8 mouse cellular contexts compared by ENCODE assay signal in genomic region chr8:122194396-122194795, GRCm38 (mm10).
DNase-seq lines count a peak whose midpoint lies in the region; ATAC-seq and TF ChIP-seq lines count a peak whose summit lies in the region.

No protein-coding gene starts in this region.

- no peak overlapping the region for H3K27ac ChIP-seq in kidney, postnatal 0 days

- 41% methylated on average over 8 of the region's 8 CpGs for WGBS in kidney, postnatal 0 days

- no peaks in the 10 kb centered on the region for H3K36me3 ChIP-seq in kidney, postnatal 0 days (ENCODE audit: insufficient read depth, low read length)

- H3K9ac ChIP-seq in kidney, postnatal 0 days (ENCODE audit: low read depth, low read length), result no peak overlapping the region

- H3K4me2 ChIP-seq in kidney, postnatal 0 days (ENCODE audit: low read length), result no peak overlapping the region

- intact Hi-C loops in gastrocnemius, postnatal 14 days (cut with DNase I; ENCODE audit: low total_unique reads), result no loop called here

- no peaks in the 10 kb centered on the region for H3K27me3 ChIP-seq in kidney, postnatal 0 days (ENCODE audit: insufficient read depth, low read length)

- no peaks in the 10 kb centered on the region for H3K9me3 ChIP-seq in kidney, postnatal 0 days (replicated peaks; ENCODE audit: low read length)

- no peaks in the 10 kb centered on the region for H3K4me1 ChIP-seq in kidney, postnatal 0 days (replicated peaks; ENCODE audit: insufficient read depth, low read length)

- no peak for TF ChIP-seq CTCF in kidney, postnatal 0 days (IDR thresholded peaks at IDR 0.05; ENCODE audit: low read depth)

- no peak overlapping the region for H3K4me3 ChIP-seq in kidney, postnatal 0 days (replicated peaks; ENCODE audit: low read depth, low read length)

- no peak for ATAC-seq in kidney, postnatal 0 days (replicated peaks; ENCODE audit: low FRiP score, low read depth)

- DNase-seq in layer of hippocampus, adult 11-12 months (ENCODE audit: low spot score), result peak; percentile 19
- no peak for DNase-seq in layer of hippocampus, adult 9-11 months
- peak; percentile 47 for DNase-seq in Muller cell, postnatal 12 days (ENCODE audit: inconsistent ontology term)
- peak; percentile 83 for DNase-seq in gastrocnemius, postnatal 14 days
- DNase-seq in kidney, postnatal 0 days (ENCODE audit: low spot score), result peak; percentile 70
- no peak for DNase-seq in yolk sac, embryonic 10.5 days (ENCODE audit: low spot score)
- no peak for DNase-seq in thymus, postnatal 10 days (ENCODE audit: low spot score in 2 of 2)
- no peak for DNase-seq in cerebellum, adult 11 months

Comparison
In these comparisons a context has a peak if more than half of its experiments do, and no peak if none do; other contexts are left out.
1. DNase-seq: peak in layer of hippocampus, adult 11-12 months (single experiment), Muller cell, postnatal 12 days (single experiment), gastrocnemius, postnatal 14 days (single experiment) and kidney, postnatal 0 days (single experiment); none in layer of hippocampus, adult 9-11 months (single experiment), yolk sac, embryonic 10.5 days (single experiment), thymus, postnatal 10 days (0 of 2) and cerebellum, adult 11 months (single experiment).